Mouse (Mus musculus): Measurements from ENCODE around the gene Vmn2r76. TPM values are rescaled to one million over a fixed set of nuclear protein-coding genes. Genes with fewer than 3 reads are reported as not detected.
"Not testable (repeated sequence)": the region's sequence is repeated elsewhere in the genome, so short reads cannot be mapped to it uniquely, and the experiment has no call there.

Gene Vmn2r76
- not detected in 2 replicates for polyA plus RNA-seq (2012; rRNA removed)

- H3K27ac ChIP-seq (ENCODE audit: insufficient read depth, low read depth, low read length), result no peak within 1 kb of the TSS
- WGBS, result 70% methylated on average over 1 of the region's 1 CpGs
- no peaks in the 10 kb centered on the region for H3K27me3 ChIP-seq (replicated peaks; ENCODE audit: control insufficient read depth, insufficient read depth, low read length)
- TF ChIP-seq CTCF (conservative IDR thresholded peaks at IDR 0.05; ENCODE audit: insufficient read depth, insufficient read length, low read depth, low read length) (no peak), POLR2A (IDR thresholded peaks at IDR 0.05; ENCODE audit: low read depth, low read length) (no peak)
- H3K4me1 ChIP-seq (ENCODE audit: control insufficient read depth, insufficient read depth, low read length), result no peaks in the 10 kb centered on the region
- no peak within 1 kb of the TSS for H3K4me3 ChIP-seq (ENCODE audit: insufficient read depth, low read depth, low read length)
- no peaks in the 10 kb centered on the region for H3K36me3 ChIP-seq (ENCODE audit: control insufficient read depth, insufficient read depth, low read length)
- no peak for DNase-seq
Measured at GRCm38 (mm10) chr7:86246208-86246607, at the start of gene Vmn2r76. Vmn2r76 (minus strand) TSS chr7:86246308.

- Histone ChIP-seq H3K36me3 (ENCODE audit: control insufficient read depth, insufficient read depth, low read length) (no peaks in the 10 kb centered on the region), H3K27ac (ENCODE audit: insufficient read depth, low read depth, low read length) (no peak within 1 kb of the TSS), H3K27me3 (replicated peaks; ENCODE audit: control insufficient read depth, insufficient read depth, low read length) (no peaks in the 10 kb centered on the region), H3K4me3 (ENCODE audit: insufficient read depth, low read depth, low read length) (no peak within 1 kb of the TSS), H3K4me1 (ENCODE audit: control insufficient read depth, insufficient read depth, low read length) (no peaks in the 10 kb centered on the region)
- WGBS, result 57% methylated on average over 1 of the region's 1 CpGs
- no peak for DNase-seq
- TF ChIP-seq CTCF (conservative IDR thresholded peaks at IDR 0.05; ENCODE audit: insufficient read depth, insufficient read length, low read depth, low read length) (no peak), POLR2A (IDR thresholded peaks at IDR 0.05; ENCODE audit: low read depth, low read length) (no peak)
Measured at GRCm38 (mm10) chr7:86277072-86277471, 31.0 kb upstream of the Vmn2r76 start, which contains the start of gene Olfr310. Olfr310 (minus strand) TSS chr7:86277172.

- peak; percentile 14 for DNase-seq
- no peaks in the 10 kb centered on the region for H3K36me3 ChIP-seq (ENCODE audit: control insufficient read depth, insufficient read depth, low read length)
- H3K27me3 ChIP-seq (replicated peaks; ENCODE audit: control insufficient read depth, insufficient read depth, low read length), result no peaks in the 10 kb centered on the region
- no peak for TF ChIP-seq POLR2A (IDR thresholded peaks at IDR 0.05; ENCODE audit: low read depth, low read length)
- no peak for TF ChIP-seq CTCF (conservative IDR thresholded peaks at IDR 0.05; ENCODE audit: insufficient read depth, insufficient read length, low read depth, low read length)
- no peak overlapping the region for H3K27ac ChIP-seq (ENCODE audit: insufficient read depth, low read depth, low read length)
- no peaks in the 10 kb centered on the region for H3K4me1 ChIP-seq (ENCODE audit: control insufficient read depth, insufficient read depth, low read length)
- no peak overlapping the region for H3K4me3 ChIP-seq (ENCODE audit: insufficient read depth, low read depth, low read length)
Measured at GRCm38 (mm10) chr7:86211345-86211744, 34.8 kb downstream of the Vmn2r76 start.

- H3K27me3 ChIP-seq (replicated peaks; ENCODE audit: control insufficient read depth, insufficient read depth, low read length); H3K27ac ChIP-seq (ENCODE audit: insufficient read depth, low read depth, low read length); H3K4me3 ChIP-seq (ENCODE audit: insufficient read depth, low read depth, low read length); H3K36me3 ChIP-seq (ENCODE audit: control insufficient read depth, insufficient read depth, low read length); DNase-seq; H3K4me1 ChIP-seq (ENCODE audit: control insufficient read depth, insufficient read depth, low read length): not testable (repeated sequence)
- 36% methylated on average over 1 of the region's 1 CpGs for WGBS
Measured at GRCm38 (mm10) chr7:86171678-86172077, 74.4 kb downstream of the Vmn2r76 start, which contains the start of gene Vmn2r75. Vmn2r75 (minus strand) TSS chr7:86171778.

Other genes starting within 250 kb of the Vmn2r76 start
- not detected in 2 replicates for gene Vmn2r75, start 74.5 kb downstream of the Vmn2r76 start, polyA plus RNA-seq (2012; rRNA removed)
- not detected in 2 replicates for gene Olfr310, start 30.9 kb upstream of the Vmn2r76 start, polyA plus RNA-seq (2012; rRNA removed)
- gene Olfr309, start 67.4 kb upstream of the Vmn2r76 start, polyA plus RNA-seq (2012; rRNA removed), result not detected in 2 replicates
- gene Olfr308, start 79.3 kb upstream of the Vmn2r76 start, polyA plus RNA-seq (2012; rRNA removed), result not detected in 2 replicates
- not detected in 2 replicates for gene Olfr307, start 91.3 kb upstream of the Vmn2r76 start, polyA plus RNA-seq (2012; rRNA removed)
- gene Olfr305, start 120.6 kb upstream of the Vmn2r76 start, polyA plus RNA-seq (2012; rRNA removed), result not detected in 2 replicates
- gene Olfr304, start 140.3 kb upstream of the Vmn2r76 start, polyA plus RNA-seq (2012; rRNA removed), result not detected in 2 replicates
- gene Olfr303, start 151.5 kb upstream of the Vmn2r76 start, polyA plus RNA-seq (2012; rRNA removed), result not detected in 2 replicates
- not detected in 2 replicates for gene Olfr301, start 157.5 kb upstream of the Vmn2r76 start, polyA plus RNA-seq (2012; rRNA removed)
- not detected in 2 replicates for gene Olfr299, start 213.6 kb upstream of the Vmn2r76 start, polyA plus RNA-seq (2012; rRNA removed)
- not detected in 2 replicates for gene Olfr298, start 246.2 kb upstream of the Vmn2r76 start, polyA plus RNA-seq (2012; rRNA removed)